Mouse (Mus musculus) gastrocnemius, postnatal 36 days (tissue): ENCODE results near the gene Ikbke. TPM values are rescaled to one million over a fixed set of nuclear protein-coding genes. Genes with fewer than 3 reads are reported as not detected.
"Not testable (repeated sequence)": the region's sequence is repeated elsewhere in the genome, so short reads cannot be mapped to it uniquely, and the experiment has no call there.

Source experiments
- DNase-seq, 2 experiments: peaks; one replicate each; pipeline ENCODE4 v3.0.0; 2022
- intact Hi-C: fragments of 180-260 bp; cut with DNase I; formaldehyde crosslinking; loops from one replicate; pipeline ENCODE4 v1.15.1; 2025
- total RNA-seq, 2 experiments: library from RNA; stranded (reverse); gene quantifications; 2 replicates each; pipeline ENCODE4 v1.2.3; 2021

The Ikbke gene
- total RNA-seq, 2 experiments from 2014 or later = 1.1 TPM

- DNase-seq = no peak
- intact Hi-C loops = no loop called here
These were observed 4.8 kb upstream of the Ikbke start for GRCm38 (mm10) chr1:131284167-131284566.

GRCm38 (mm10) chr1:131281731-131282130, 2.3 kb upstream of the Ikbke start:
- no peak for DNase-seq
- intact Hi-C loops = no loop called here

- DNase-seq = no peak
- intact Hi-C loops = no loop called here
These were observed 874 bp upstream of the Ikbke start for GRCm38 (mm10) chr1:131280280-131280679.

GRCm38 (mm10) chr1:131278606-131279455, 575 bp downstream of the Ikbke start:
- intact Hi-C loops = no loop called here

GRCm38 (mm10) chr1:131276831-131277230, 2.6 kb downstream of the Ikbke start:
- intact Hi-C loops = no loop called here
- no peak for DNase-seq

More at GRCm38 (mm10) chr1:131278606-131279455, 575 bp downstream of the Ikbke start:
- peak in 1 of 2 experiments; percentile 31 for DNase-seq

GRCm38 (mm10) chr1:131275577-131275976, 3.8 kb downstream of the Ikbke start:
- DNase-seq = no peak
- intact Hi-C loops = no loop called here

GRCm38 (mm10) chr1:131274725-131275539, 4.5 kb downstream of the Ikbke start:
- intact Hi-C loops = no loop called here
- DNase-seq = no peak

- intact Hi-C loops = loop anchor here (1.0 kb wide), 1 partner anchor 35 kb away; no protein-coding TSS in a partner anchor
- peak; percentile 42 to 58 for DNase-seq
These were observed 9.4 kb downstream of the Ikbke start for GRCm38 (mm10) chr1:131269797-131270578.

GRCm38 (mm10) chr1:131268776-131269175, 10.6 kb downstream of the Ikbke start:
- intact Hi-C loops = loop anchor here (1.0 kb wide), 1 partner anchor 33 kb away; no protein-coding TSS in a partner anchor
- DNase-seq = no peak

GRCm38 (mm10) chr1:131263905-131264304, 15.5 kb downstream of the Ikbke start:
- DNase-seq = no peak
- intact Hi-C loops = no loop called here

- peak; percentile 51 to 61 for DNase-seq
- intact Hi-C loops = loop anchor here (2.0 kb wide), 1 partner anchor 385 kb away; no protein-coding TSS in a partner anchor
These were observed 19.1 kb downstream of the Ikbke start for GRCm38 (mm10) chr1:131260309-131260656.

GRCm38 (mm10) chr1:131259632-131260308, 19.6 kb downstream of the Ikbke start:
- DNase-seq = no peak

GRCm38 (mm10) chr1:131257288-131257687, 22.1 kb downstream of the Ikbke start:
- DNase-seq = no peak
- intact Hi-C loops = loop anchor here (5.0 kb wide), 1 partner anchor 140 kb away; no protein-coding TSS in a partner anchor

More at GRCm38 (mm10) chr1:131259632-131260308, 19.6 kb downstream of the Ikbke start:
- intact Hi-C loops = loop anchor here (2.0 to 5.0 kb wide), 2 partner anchors 142 to 385 kb away; no protein-coding TSS in a partner anchor

- DNase-seq, intact Hi-C loops: not testable (repeated sequence)
These were observed 26.7 kb downstream of the Ikbke start for GRCm38 (mm10) chr1:131252516-131253250.

- intact Hi-C loops = loop anchor here (2.0 kb wide), 1 partner anchor 64 kb away; no protein-coding TSS in a partner anchor
- no peak for DNase-seq
These were observed 32.7 kb downstream of the Ikbke start for GRCm38 (mm10) chr1:131246433-131247395.

GRCm38 (mm10) chr1:131245926-131246325, 33.5 kb downstream of the Ikbke start:
- intact Hi-C loops = loop anchor here (2.0 kb wide), 1 partner anchor 63 kb away; no protein-coding TSS in a partner anchor
- DNase-seq = no peak

- intact Hi-C loops = no loop called here
- DNase-seq = peak; percentile 66 to 71
These were observed 34.1 kb downstream of the Ikbke start, which contains the start of gene Rassf5 for GRCm38 (mm10) chr1:131245089-131245856. Gene Rassf5 (minus strand): TSS chr1:131245258.
